Mouse (Mus musculus): Measurements from ENCODE around the gene Anapc4. TPM values are rescaled to one million over a fixed set of nuclear protein-coding genes. Genes with fewer than 3 reads are reported as not detected.

The Anapc4 gene
- polyA plus RNA-seq, 1 experiment from 2014 or later = 106 TPM

DNA sequence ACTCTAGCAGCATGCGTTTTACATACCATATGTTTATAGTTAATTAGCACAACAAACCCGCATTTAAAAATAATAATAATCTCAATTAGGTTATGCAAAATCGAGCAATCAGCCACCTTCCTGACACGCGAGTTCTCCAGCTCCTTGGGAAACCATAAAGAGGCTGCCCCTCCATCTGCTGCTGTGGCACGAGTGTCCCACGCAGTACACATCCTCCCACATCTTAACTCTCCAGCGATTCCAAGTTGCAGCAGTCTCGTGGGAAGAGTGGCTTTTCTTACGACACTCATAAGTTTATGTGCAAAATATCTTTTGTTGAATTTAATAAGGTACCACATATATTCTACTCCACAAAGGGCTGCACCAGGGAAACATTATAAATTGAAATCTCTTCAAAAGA lies 21.4 kb upstream of the Anapc4 start:
- Histone ChIP-seq H3K36me3 (ENCODE audit: insufficient read depth, low read length) (peaks cover 11% of the 10 kb centered on the region; the same call in 1 of the 2 replicates), H3K4me2 (replicated peaks; ENCODE audit: low read depth, low read length) (no peak overlapping the region), H3K27ac (ENCODE audit: low read length) (no peak overlapping the region), H3K4me1 (ENCODE audit: insufficient read depth, low read length) (no peaks in the 10 kb centered on the region), H3K9me3 (ENCODE audit: low read length) (no peaks in the 10 kb centered on the region), H3K9ac (replicated peaks; ENCODE audit: low read length) (no peak overlapping the region), H3K4me3 (ENCODE audit: low read length) (no peak overlapping the region), H3K27me3 (ENCODE audit: insufficient read depth, low read length) (no peaks in the 10 kb centered on the region)
- ATAC-seq (ENCODE audit: low FRiP score, low TSS enrichment) = no peak
- WGBS = 81% methylated on average over 10 of the region's 10 CpGs

DNA sequence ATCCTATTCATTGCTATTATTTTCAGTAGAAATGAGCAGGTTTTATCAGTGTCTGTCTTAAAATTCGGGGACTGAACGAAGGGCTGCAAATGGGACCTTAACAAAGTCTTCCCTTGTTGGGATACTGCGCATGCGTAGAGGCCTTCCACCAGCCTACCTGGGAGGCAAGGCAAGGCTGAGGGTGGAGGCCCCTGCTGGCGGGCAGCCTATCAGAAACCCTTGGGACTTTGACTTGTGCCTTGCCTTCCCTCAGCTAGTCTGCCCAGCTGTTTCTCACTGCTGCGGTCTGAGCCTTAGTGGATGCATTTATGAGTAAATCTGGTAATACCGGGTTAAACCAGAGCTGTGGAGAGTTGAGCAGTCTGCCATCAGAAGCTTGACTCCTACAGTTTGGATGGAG lies 20.5 kb upstream of the Anapc4 start:
- H3K4me1 ChIP-seq (ENCODE audit: insufficient read depth, low read length) = no peaks in the 10 kb centered on the region
- H3K27me3 ChIP-seq (ENCODE audit: insufficient read depth, low read length) = no peaks in the 10 kb centered on the region
- H3K9ac ChIP-seq (replicated peaks; ENCODE audit: low read length) = no peak overlapping the region
- H3K36me3 ChIP-seq (ENCODE audit: insufficient read depth, low read length) = 0 out of 2 replicates have a peak, but pooled peaks cover 8% of the 10 kb centered on the region
- no peak overlapping the region for H3K4me3 ChIP-seq (ENCODE audit: low read length)
- no peaks in the 10 kb centered on the region for H3K9me3 ChIP-seq (ENCODE audit: low read length)
- no peak for ATAC-seq (ENCODE audit: low FRiP score, low TSS enrichment)
- no peak overlapping the region for H3K27ac ChIP-seq (ENCODE audit: low read length)
- WGBS = 94% methylated on average over 7 of the region's 7 CpGs
- H3K4me2 ChIP-seq (replicated peaks; ENCODE audit: low read depth, low read length) = no peak overlapping the region

DNA sequence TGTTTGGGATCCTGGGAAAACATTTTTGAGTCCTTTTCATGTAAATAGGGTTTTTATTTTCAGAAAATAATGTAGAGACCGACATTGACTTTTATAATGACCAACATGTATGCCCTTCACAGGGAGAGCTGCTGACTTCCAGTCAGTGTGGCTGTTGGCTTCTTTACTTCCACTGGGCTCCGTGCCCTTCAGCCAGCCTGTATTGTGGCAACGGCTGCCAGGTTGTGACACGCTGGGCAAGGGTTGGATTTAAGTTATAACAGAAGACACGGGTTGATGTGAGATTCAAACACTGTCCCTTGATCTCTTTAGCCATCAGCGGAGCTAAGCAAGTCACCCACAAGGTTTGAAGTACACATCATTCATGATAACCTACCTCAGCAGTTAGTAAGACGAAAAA lies 15.1 kb upstream of the Anapc4 start:
- Histone ChIP-seq H3K9me3 (ENCODE audit: low read length) (no peaks in the 10 kb centered on the region), H3K4me2 (replicated peaks; ENCODE audit: low read depth, low read length) (no peak overlapping the region), H3K4me1 (ENCODE audit: insufficient read depth, low read length) (no peaks in the 10 kb centered on the region), H3K9ac (replicated peaks; ENCODE audit: low read length) (no peak overlapping the region), H3K36me3 (ENCODE audit: insufficient read depth, low read length) (peaks cover 7% of the 10 kb centered on the region; the same call in 1 of the 2 replicates), H3K27ac (ENCODE audit: low read length) (no peak overlapping the region), H3K27me3 (ENCODE audit: insufficient read depth, low read length) (no peaks in the 10 kb centered on the region), H3K4me3 (ENCODE audit: low read length) (no peak overlapping the region)
- WGBS = 88% methylated on average over 7 of the region's 7 CpGs
- no peak for ATAC-seq (ENCODE audit: low FRiP score, low TSS enrichment)

DNA sequence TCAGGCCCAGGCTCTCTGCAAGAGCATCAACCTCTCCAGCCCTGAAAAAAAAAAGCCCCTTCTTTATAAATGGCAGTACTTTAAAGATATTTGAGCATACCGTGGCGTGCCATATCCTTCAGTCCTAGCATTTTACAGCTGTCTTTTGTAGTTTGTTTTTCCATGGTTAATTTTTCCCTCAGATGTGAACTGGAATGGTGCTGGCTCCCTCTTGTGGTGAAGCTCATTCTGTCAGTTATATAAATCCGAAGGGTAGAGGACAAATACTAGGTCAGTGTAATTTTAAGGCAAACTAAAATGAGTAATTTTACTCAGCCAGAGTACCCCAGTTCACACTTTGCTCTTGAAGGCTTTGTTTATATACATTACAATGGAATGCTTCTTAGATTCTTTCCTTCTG lies 12.1 kb upstream of the Anapc4 start:
- no peaks in the 10 kb centered on the region for H3K4me1 ChIP-seq (ENCODE audit: insufficient read depth, low read length)
- no peak overlapping the region for H3K27ac ChIP-seq (ENCODE audit: low read length)
- no peak for ATAC-seq (ENCODE audit: low FRiP score, low TSS enrichment)
- no peaks in the 10 kb centered on the region for H3K27me3 ChIP-seq (ENCODE audit: insufficient read depth, low read length)
- no peaks in the 10 kb centered on the region for H3K9me3 ChIP-seq (ENCODE audit: low read length)
- H3K9ac ChIP-seq (replicated peaks; ENCODE audit: low read length) = no peak overlapping the region
- no peak overlapping the region for H3K4me3 ChIP-seq (ENCODE audit: low read length)
- H3K4me2 ChIP-seq (replicated peaks; ENCODE audit: low read depth, low read length) = no peak overlapping the region
- H3K36me3 ChIP-seq (ENCODE audit: insufficient read depth, low read length) = peaks cover 4% of the 10 kb centered on the region; the same call in 1 of the 2 replicates
- 36% methylated on average over 3 of the region's 3 CpGs for WGBS

DNA sequence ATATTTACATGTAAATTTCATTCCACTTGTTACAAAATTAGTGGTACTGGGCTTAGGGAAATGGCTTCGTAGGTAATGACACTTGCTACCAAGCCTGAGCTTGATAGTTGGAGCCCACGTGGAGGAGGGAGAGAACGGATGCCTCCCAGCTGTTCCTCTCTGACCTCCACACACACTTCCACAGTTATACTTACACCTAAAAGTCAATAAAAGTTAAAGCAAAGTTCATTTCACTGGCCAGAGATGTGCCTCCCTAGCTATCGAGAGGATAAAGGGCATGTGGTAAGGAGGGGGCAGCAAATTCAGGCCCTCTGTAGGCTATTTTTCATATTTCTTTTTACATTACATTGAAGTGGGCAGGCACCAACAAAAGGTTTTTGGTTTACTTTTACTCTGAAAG lies 5.9 kb upstream of the Anapc4 start:
- 30% methylated on average over 4 of the region's 4 CpGs for WGBS
- Histone ChIP-seq H3K27ac (ENCODE audit: low read length) (no peak overlapping the region), H3K36me3 (ENCODE audit: insufficient read depth, low read length) (peaks cover 4% of the 10 kb centered on the region; the same call in 1 of the 2 replicates), H3K4me2 (replicated peaks; ENCODE audit: low read depth, low read length) (no peak overlapping the region), H3K27me3 (ENCODE audit: insufficient read depth, low read length) (no peaks in the 10 kb centered on the region), H3K9ac (replicated peaks; ENCODE audit: low read length) (no peak overlapping the region), H3K9me3 (ENCODE audit: low read length) (no peaks in the 10 kb centered on the region), H3K4me1 (ENCODE audit: insufficient read depth, low read length) (peaks cover 3% of the 10 kb centered on the region; the same call in 1 of the 2 replicates), H3K4me3 (ENCODE audit: low read length) (no peak overlapping the region)
- ATAC-seq (ENCODE audit: low FRiP score, low TSS enrichment) = no peak

DNA sequence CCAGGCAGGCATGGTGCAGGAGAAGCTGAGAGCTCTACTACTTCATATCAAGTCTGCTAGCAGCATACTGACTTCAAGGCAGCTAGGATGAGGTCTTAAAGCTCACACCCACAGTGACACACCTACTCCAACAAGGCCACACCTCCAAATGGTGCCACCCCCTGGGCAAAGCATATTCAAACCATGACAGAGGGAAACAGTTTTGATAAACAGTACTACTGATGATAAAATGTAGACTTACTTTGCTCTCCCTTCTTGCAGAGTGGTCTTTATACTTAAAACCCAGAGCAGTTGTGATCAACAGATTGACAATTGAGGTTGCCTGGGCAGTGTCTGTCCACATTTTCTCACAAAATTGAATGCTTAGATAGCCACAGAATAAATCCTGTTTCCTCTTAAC lies 807 bp upstream of the Anapc4 start:
- Histone ChIP-seq H3K9me3 (ENCODE audit: low read length) (no peaks in the 10 kb centered on the region), H3K36me3 (ENCODE audit: insufficient read depth, low read length) (0 out of 2 replicates have a peak, but pooled peaks cover 5% of the 10 kb centered on the region), H3K4me1 (ENCODE audit: insufficient read depth, low read length) (peaks cover 23% of the 10 kb centered on the region), H3K9ac (replicated peaks; ENCODE audit: low read length) (peak overlapping the region; percentile 41; the same call in 1 of the 2 replicates), H3K4me2 (replicated peaks; ENCODE audit: low read depth, low read length) (peak overlapping the region; percentile 89), H3K27me3 (ENCODE audit: insufficient read depth, low read length) (no peaks in the 10 kb centered on the region), H3K27ac (ENCODE audit: low read length) (peak overlapping the region; percentile 92), H3K4me3 (ENCODE audit: low read length) (peak overlapping the region; percentile 93)
- ATAC-seq (ENCODE audit: low FRiP score, low TSS enrichment) = no peak

DNA sequence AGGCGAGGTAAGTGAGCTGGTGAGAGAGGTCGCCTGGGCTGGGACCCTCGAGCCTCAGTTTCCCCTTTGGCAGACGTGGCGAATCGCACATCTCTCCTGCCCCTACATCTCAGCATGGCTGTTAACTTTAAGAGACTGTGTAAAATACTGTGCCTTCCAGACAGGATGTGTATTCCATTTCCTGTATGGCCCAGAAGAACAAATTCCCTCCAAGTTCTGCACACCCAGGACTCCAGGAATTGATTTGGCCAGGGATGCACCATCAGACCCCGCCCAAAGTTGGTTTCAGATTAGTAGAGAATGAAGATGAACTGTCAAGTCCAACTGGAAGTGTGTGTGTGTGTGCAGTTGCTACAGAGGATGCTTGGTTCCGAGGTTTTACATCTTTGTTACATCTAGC lies 574 bp downstream of the Anapc4 start:
- Histone ChIP-seq H3K4me3 (ENCODE audit: low read length) (peak overlapping the region; percentile 93), H3K36me3 (ENCODE audit: insufficient read depth, low read length) (0 out of 2 replicates have a peak, but pooled peaks cover 8% of the 10 kb centered on the region), H3K4me1 (ENCODE audit: insufficient read depth, low read length) (peaks cover 23% of the 10 kb centered on the region), H3K4me2 (replicated peaks; ENCODE audit: low read depth, low read length) (peak overlapping the region; percentile 89), H3K27ac (ENCODE audit: low read length) (peak overlapping the region; percentile 93), H3K9ac (replicated peaks; ENCODE audit: low read length) (peak overlapping the region; percentile 95), H3K27me3 (ENCODE audit: insufficient read depth, low read length) (no peaks in the 10 kb centered on the region), H3K9me3 (ENCODE audit: low read length) (no peaks in the 10 kb centered on the region)
- 6% methylated on average over 8 of the region's 8 CpGs for WGBS
- ATAC-seq (ENCODE audit: low FRiP score, low TSS enrichment) = no peak; the same call in 1 of the 2 replicates

DNA sequence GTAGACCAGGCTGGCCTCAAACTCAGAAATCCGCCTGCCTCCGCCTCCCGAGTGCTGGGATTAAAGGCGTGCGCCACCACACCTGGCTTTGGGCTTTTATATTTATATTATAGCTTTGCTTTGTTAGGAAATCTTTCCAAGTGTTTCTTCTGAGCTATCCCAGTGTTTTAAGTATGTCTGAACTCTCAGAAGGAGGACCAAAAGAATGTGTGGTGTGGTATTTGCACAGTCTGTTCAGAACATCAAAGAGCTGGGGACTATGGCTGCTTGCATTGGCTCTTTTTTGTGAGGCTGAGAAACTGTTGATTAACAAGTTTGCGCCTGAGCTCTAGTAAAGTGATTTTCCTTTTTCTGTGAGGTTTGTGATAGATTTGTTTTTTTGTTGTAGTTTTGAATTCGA lies 10.5 kb downstream of the Anapc4 start:
- no peak for ATAC-seq (ENCODE audit: low FRiP score, low TSS enrichment)
- whole genome bisulfite sequencing = 94% methylated on average over 7 of the region's 7 CpGs
- H3K4me1 ChIP-seq (ENCODE audit: insufficient read depth, low read length) = no peaks in the 10 kb centered on the region
- H3K4me2 ChIP-seq (replicated peaks; ENCODE audit: low read depth, low read length) = no peak overlapping the region
- H3K9ac ChIP-seq (replicated peaks; ENCODE audit: low read length) = no peak overlapping the region
- H3K27ac ChIP-seq (ENCODE audit: low read length) = no peak overlapping the region
- peaks cover 54% of the 10 kb centered on the region for H3K36me3 ChIP-seq (ENCODE audit: insufficient read depth, low read length)
- H3K4me3 ChIP-seq (ENCODE audit: low read length) = no peak overlapping the region
- no peaks in the 10 kb centered on the region for H3K9me3 ChIP-seq (ENCODE audit: low read length)
- no peaks in the 10 kb centered on the region for H3K27me3 ChIP-seq (ENCODE audit: insufficient read depth, low read length)

DNA sequence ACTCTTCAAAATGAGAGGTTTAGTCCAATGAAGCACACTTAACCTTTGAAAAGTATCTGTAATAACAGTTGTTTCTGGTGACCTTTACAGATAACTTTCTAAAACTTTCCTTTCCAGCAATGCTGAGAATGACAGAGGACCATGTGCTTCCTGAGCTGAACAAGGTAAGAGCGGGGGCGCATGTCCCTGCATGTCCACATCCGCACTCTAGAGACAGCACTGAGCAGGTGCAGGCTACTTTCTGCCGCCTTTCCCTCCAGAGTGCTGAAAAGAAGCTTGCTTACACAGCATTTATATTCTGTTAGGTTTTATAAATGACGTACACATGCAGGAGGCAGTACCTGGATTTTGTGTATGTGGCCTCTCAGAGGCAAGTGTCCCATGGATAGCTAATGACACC lies 21.9 kb downstream of the Anapc4 start:
- WGBS = 92% methylated on average over 5 of the region's 5 CpGs
- Histone ChIP-seq H3K36me3 (ENCODE audit: insufficient read depth, low read length) (peaks cover 56% of the 10 kb centered on the region), H3K27me3 (ENCODE audit: insufficient read depth, low read length) (no peaks in the 10 kb centered on the region), H3K4me3 (ENCODE audit: low read length) (no peak overlapping the region), H3K4me2 (replicated peaks; ENCODE audit: low read depth, low read length) (no peak overlapping the region), H3K9me3 (ENCODE audit: low read length) (no peaks in the 10 kb centered on the region), H3K27ac (ENCODE audit: low read length) (no peak overlapping the region), H3K4me1 (ENCODE audit: insufficient read depth, low read length) (no peaks in the 10 kb centered on the region), H3K9ac (replicated peaks; ENCODE audit: low read length) (no peak overlapping the region)
- ATAC-seq (ENCODE audit: low FRiP score, low TSS enrichment) = no peak

DNA sequence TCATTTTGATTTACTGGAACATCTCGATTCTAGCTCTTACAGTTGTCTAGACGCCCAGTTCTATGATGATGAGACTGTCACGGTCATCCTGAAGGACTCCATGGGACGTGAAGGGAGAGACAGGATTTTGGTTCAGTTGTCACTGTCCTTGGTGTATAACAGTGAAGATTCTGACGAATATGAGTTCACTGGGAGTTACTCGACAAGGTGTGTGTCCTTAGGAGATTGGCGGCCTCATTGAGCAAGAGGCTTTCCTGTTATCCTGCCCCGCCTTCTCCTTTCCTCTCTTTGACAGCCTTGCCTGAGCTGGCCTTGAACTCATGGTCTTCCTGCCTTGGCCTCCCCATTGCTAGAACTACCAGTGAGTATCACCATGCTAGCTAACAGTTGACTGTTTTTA lies 30.6 kb downstream of the Anapc4 start:
- ATAC-seq (ENCODE audit: low FRiP score, low TSS enrichment) = no peak
- H3K9ac ChIP-seq (replicated peaks; ENCODE audit: low read length) = no peak overlapping the region
- WGBS = 77% methylated on average over 8 of the region's 8 CpGs
- no peaks in the 10 kb centered on the region for H3K9me3 ChIP-seq (ENCODE audit: low read length)
- no peak overlapping the region for H3K4me2 ChIP-seq (replicated peaks; ENCODE audit: low read depth, low read length)
- no peak overlapping the region for H3K4me3 ChIP-seq (ENCODE audit: low read length)
- H3K36me3 ChIP-seq (ENCODE audit: insufficient read depth, low read length) = peaks cover 69% of the 10 kb centered on the region
- H3K4me1 ChIP-seq (ENCODE audit: insufficient read depth, low read length) = no peaks in the 10 kb centered on the region
- H3K27ac ChIP-seq (ENCODE audit: low read length) = no peak overlapping the region
- H3K27me3 ChIP-seq (ENCODE audit: insufficient read depth, low read length) = no peaks in the 10 kb centered on the region
